31 mouse cellular contexts compared by ENCODE assay signal in genomic region chr11:97977797-97978196, GRCm38 (mm10). TPM values are rescaled to one million over a fixed set of nuclear protein-coding genes. Genes with fewer than 3 reads are reported as not detected.
DNase-seq lines count a peak whose midpoint lies in the region; ATAC-seq and TF ChIP-seq lines count a peak whose summit lies in the region.
"Had no signal": no experiment of that assay in that cellular context is flagged by ENCODE, and none has a peak within 500 bp of the region (broad histone marks: within the 10 kb centered on the region; RNA-seq: fewer than 3 reads in every experiment).

No protein-coding gene starts in this region.

- TF ChIP-seq POLR2A in CH12.LX (IDR thresholded peaks at IDR 0.05; ENCODE audit: low read depth, low read length): no peak
- TF ChIP-seq POLR2A in lung, adult 2 months (IDR thresholded peaks at IDR 0.05; ENCODE audit: borderline replicate concordance, extremely low read depth, low read depth, low read length): no peak

- H3K36me3 ChIP-seq in CH12.LX (replicated peaks in 1 of 2; ENCODE audit: control insufficient read depth in 1 of 2, insufficient read depth in 1 of 2, low read length in 1 of 2): no peaks in the 10 kb centered on the region
- no peaks in the 10 kb centered on the region for H3K36me3 ChIP-seq in limb, embryonic 10.5 days
- H3K36me3 ChIP-seq in intestine, embryonic 16.5 days (ENCODE audit: control insufficient read depth, insufficient read depth, low read length): no peaks in the 10 kb centered on the region
- H3K36me3 ChIP-seq: embryonic facial prominence, embryonic 13.5 days; heart, embryonic 10.5 days; limb, embryonic 15.5 days; liver, embryonic 13.5 days; neural tube, embryonic 15.5 days had no signal

- dilution Hi-C loops in CH12.LX (cut with MboI; ENCODE audit: extremely low pct_ligation_motif_present, extremely low pct_unique_long_range_greater_than_20kb, low sequenced_read_pairs): no loop called here

- H3K27ac ChIP-seq in CH12.LX (ENCODE audit: insufficient read depth, low read depth): no peak overlapping the region
- 0 out of 2 replicates have a peak overlapping the region, but pooled peaks have one; percentile 4 for H3K27ac ChIP-seq in limb, embryonic 10.5 days
- H3K27ac ChIP-seq in intestine, embryonic 16.5 days (ENCODE audit: low read length): no peak overlapping the region
- H3K27ac ChIP-seq: embryonic facial prominence, embryonic 13.5 days; heart, embryonic 10.5 days; hindbrain, embryonic 14.5 days; kidney, postnatal 0 days; limb, embryonic 15.5 days; liver, embryonic 13.5 days; macrophage; neural tube, embryonic 15.5 days had no signal

- H3K9me3 ChIP-seq in CH12.LX (replicated peaks; ENCODE audit: low read length): no peaks in the 10 kb centered on the region
- H3K9me3 ChIP-seq in limb, embryonic 10.5 days (replicated peaks): no peaks in the 10 kb centered on the region
- no peaks in the 10 kb centered on the region for H3K9me3 ChIP-seq in intestine, embryonic 16.5 days (ENCODE audit: control insufficient read depth, low read length)
- H3K9me3 ChIP-seq: embryonic facial prominence, embryonic 13.5 days; heart, embryonic 10.5 days; limb, embryonic 15.5 days; liver, embryonic 13.5 days; neural tube, embryonic 15.5 days had no signal

- H3K4me1 ChIP-seq in CH12.LX (ENCODE audit: control insufficient read depth in 1 of 2, insufficient read depth in 2 of 2): peaks cover 12 to 31% of the 10 kb centered on the region in 2 experiments
- peaks cover 22% of the 10 kb centered on the region for H3K4me1 ChIP-seq in limb, embryonic 10.5 days
- H3K4me1 ChIP-seq in intestine, embryonic 16.5 days (ENCODE audit: control insufficient read depth, insufficient read depth, low read length): no peaks in the 10 kb centered on the region
- H3K4me1 ChIP-seq in lung, adult 2 months (ENCODE audit: control insufficient read depth, insufficient read depth, low read length): no peaks in the 10 kb centered on the region
- H3K4me1 ChIP-seq: liver, embryonic 13.5 days had no signal

- DNase-seq in CH12.LX (ENCODE audit: extremely low read depth): peak; percentile 81
- DNase-seq in limb, embryonic 10.5 days (ENCODE audit: low spot score): no peak
- peak; percentile 75 to 84 for DNase-seq in thymus, postnatal 10 days (ENCODE audit: low spot score in 2 of 2)
- DNase-seq in spleen, postnatal 4 days (ENCODE audit: low spot score in 2 of 2): no peak
- DNase-seq in lung, adult 2 months: no peak
- DNase-seq: adrenal gland, postnatal 36 days; B cell, adult 2 months; cerebellum, adult 18-20 months; cerebellum, postnatal 10 days; gastrocnemius, postnatal 10 days; heart, postnatal 4 days; kidney, adult 8-10 months; kidney, postnatal 4 days; layer of hippocampus, postnatal 36 days; left cerebral cortex, postnatal 4 days; liver, embryonic 13.5 days; lung, adult 18-20 months; lung, postnatal 10 days; midbrain, embryonic 14.5 days; right cerebral cortex, postnatal 25 days had no signal

- H3K27me3 ChIP-seq in CH12.LX (replicated peaks): peaks cover 3% of the 10 kb centered on the region
- H3K27me3 ChIP-seq in limb, embryonic 10.5 days (ENCODE audit: low read depth, poor library complexity, severe bottlenecking): 0 out of 2 replicates have a peak, but pooled peaks cover 9% of the 10 kb centered on the region
- H3K27me3 ChIP-seq in intestine, embryonic 16.5 days (replicated peaks; ENCODE audit: control insufficient read depth, insufficient read depth, low read length): no peaks in the 10 kb centered on the region
- H3K27me3 ChIP-seq: embryonic facial prominence, embryonic 13.5 days; limb, embryonic 15.5 days; neural tube, embryonic 15.5 days had no signal

- peak; percentile 81 for TF ChIP-seq EP300 in CH12.LX (IDR thresholded peaks at IDR 0.05; ENCODE audit: low read length)

- no peak for ATAC-seq in intestine, embryonic 16.5 days
- ATAC-seq: forebrain, embryonic 16.5 days had no signal

- H3K4me3 ChIP-seq in CH12.LX (replicated peaks in 1 of 3; ENCODE audit: low read depth in 2 of 3, low read length in 2 of 3, poor library complexity in 1 of 3): no peak overlapping the region
- no peak overlapping the region for H3K4me3 ChIP-seq in limb, embryonic 10.5 days
- H3K4me3 ChIP-seq in intestine, embryonic 16.5 days (ENCODE audit: low read length): no peak overlapping the region
- no peak overlapping the region for H3K4me3 ChIP-seq in lung, adult 2 months (replicated peaks; ENCODE audit: extremely low read depth, low read depth, low read length)
- H3K4me3 ChIP-seq: embryonic facial prominence, embryonic 13.5 days; erythroblast, embryonic 14.5 days; heart, embryonic 10.5 days; limb, embryonic 15.5 days; liver, embryonic 13.5 days; neural tube, embryonic 15.5 days had no signal

- no peak overlapping the region for H3K4me2 ChIP-seq in CH12.LX (ENCODE audit: insufficient read depth, low read depth, poor library complexity, severe bottlenecking)
- H3K4me2 ChIP-seq in intestine, embryonic 16.5 days (ENCODE audit: low read depth, low read length): no peak overlapping the region
- H3K4me2 ChIP-seq: embryonic facial prominence, embryonic 13.5 days; hindbrain, embryonic 14.5 days; limb, embryonic 15.5 days; liver, embryonic 13.5 days; neural tube, embryonic 15.5 days had no signal

- WGBS in limb, embryonic 10.5 days: 79% methylated on average over 5 of the region's 5 CpGs
- WGBS in intestine, embryonic 16.5 days: 84% methylated on average over 5 of the region's 5 CpGs
- 74% methylated on average over 5 of the region's 5 CpGs for WGBS in lung, adult 2 months

- TF ChIP-seq RAD21 in CH12.LX (IDR thresholded peaks at IDR 0.05; ENCODE audit: low read depth, low read length): no peak; the same call in none of the 2 replicates

- in situ Hi-C loops in CH12.LX (cut with MboI; ENCODE audit: low pct_ligation_motif_present, low pct_unique_long_range_greater_than_20kb, low sequenced_read_pairs): no loop called here

- H3K9ac ChIP-seq in CH12.LX (ENCODE audit: insufficient read depth, low read depth): no peak overlapping the region
- H3K9ac ChIP-seq in intestine, embryonic 16.5 days (ENCODE audit: low read depth, low read length): no peak overlapping the region
- H3K9ac ChIP-seq: embryonic facial prominence, embryonic 13.5 days; hindbrain, embryonic 14.5 days; limb, embryonic 15.5 days; liver, embryonic 13.5 days; neural tube, embryonic 15.5 days had no signal

- no peak; a peak in 1 of 4 replicates for TF ChIP-seq CTCF in CH12.LX (conservative IDR thresholded peaks at IDR 0.05 in 1 of 2, IDR thresholded peaks at IDR 0.05 in 1 of 2; ENCODE audit: low read depth in 2 of 2, low read length in 2 of 2)
- no peak for TF ChIP-seq CTCF in lung, adult 2 months (IDR thresholded peaks at IDR 0.05; ENCODE audit: insufficient read depth, low read length)

- H3K79me2 ChIP-seq in CH12.LX (replicated peaks; ENCODE audit: control insufficient read depth, extremely low read depth, insufficient read depth, poor library complexity, severe bottlenecking): no peaks in the 10 kb centered on the region

TF ChIP-seq in CH12.LX, 34 proteins besides CTCF, POLR2A, EP300 and RAD21 (continues in another document):
- TF ChIP-seq MXI1 (IDR thresholded peaks at IDR 0.05; ENCODE audit: low read depth, low read length): no peak
- no peak for TF ChIP-seq USF1 (IDR thresholded peaks at IDR 0.05; ENCODE audit: low read depth, low read length)
- no peak for TF ChIP-seq E2F4 (IDR thresholded peaks at IDR 0.05; ENCODE audit: insufficient replicate concordance, low read depth, low read length)
- TF ChIP-seq MYC (IDR thresholded peaks at IDR 0.05; ENCODE audit: low read depth, low read length): no peak
- TF ChIP-seq USF2 (conservative IDR thresholded peaks at IDR 0.05; ENCODE audit: low read depth, low read length): no peak
- TF ChIP-seq ETS1 (conservative IDR thresholded peaks at IDR 0.05; ENCODE audit: low read depth, low read length): peak; percentile 72
- no peak for TF ChIP-seq JUND (conservative IDR thresholded peaks at IDR 0.05; ENCODE audit: low read depth, low read length)
- TF ChIP-seq TCF12 (IDR thresholded peaks at IDR 0.05; ENCODE audit: low read depth, low read length): peak; percentile 96
- peak; percentile 37; the same call in 1 of the 2 replicates for TF ChIP-seq ELF1 (IDR thresholded peaks at IDR 0.05; ENCODE audit: low read depth, low read length)
- TF ChIP-seq SIN3A (IDR thresholded peaks at IDR 0.05; ENCODE audit: low read length): no peak
- TF ChIP-seq HCFC1 (IDR thresholded peaks at IDR 0.05; ENCODE audit: low read depth, low read length): no peak
- no peak for TF ChIP-seq JUN (IDR thresholded peaks at IDR 0.05; ENCODE audit: insufficient read depth, low read depth, low read length)

RNA-seq across cellular contexts. Expression of gene Plxdc1, which starts 8.4 kb away (rescaled TPM):
- total RNA-seq in CH12.LX (2012; rRNA removed) (0.04 and 0.08 TPM in 2 replicates), CH12.LX (2014; rRNA removed) (not detected in 2 replicates)
- polyA plus RNA-seq in CH12.LX (2012; ENCODE audit: insufficient read length, low read depth): 0.16 TPM in 1 of 2 replicates, not detected in the other
- polyA plus RNA-seq in limb, embryonic 10.5 days (2016; fragmentation: Nextera tagmentation; extraction: Ambion mirVana): not detected in 2 replicates
- 0.34 and 0.65 TPM in 2 replicates for polyA plus RNA-seq in intestine, embryonic 16.5 days (2015; fragmentation: Nextera tagmentation; extraction: Ambion mirVana)
- polyA plus RNA-seq in lung, adult 2 months (2012; rRNA removed): 18.5 and 20.9 TPM in 2 replicates
- polyA plus RNA-seq: heart, embryonic 10.5 days had no signal

RNA-seq across cellular contexts. Expression of gene Arl5c, which starts 18.2 kb away (rescaled TPM):
- total RNA-seq in CH12.LX (2012; rRNA removed) (28.2 and 28.5 TPM in 2 replicates), CH12.LX (2014; rRNA removed) (32.2 and 33.1 TPM in 2 replicates)
- 36.1 and 45.5 TPM in 2 replicates for polyA plus RNA-seq in CH12.LX (2012; ENCODE audit: insufficient read length, low read depth)
- polyA plus RNA-seq in limb, embryonic 10.5 days (2016; fragmentation: Nextera tagmentation; extraction: Ambion mirVana): 12.4 and 17.8 TPM in 2 replicates
- 9.0 and 9.9 TPM in 2 replicates for polyA plus RNA-seq in intestine, embryonic 16.5 days (2015; fragmentation: Nextera tagmentation; extraction: Ambion mirVana)
- 2.7 and 5.1 TPM in 2 replicates for polyA plus RNA-seq in lung, adult 2 months (2012; rRNA removed)
- polyA plus RNA-seq: erythroblast, embryonic 14.5 days had no signal

RNA-seq across cellular contexts. Expression of gene Cacnb1, which starts 45.0 kb away (rescaled TPM):
- total RNA-seq in CH12.LX (2012; rRNA removed): 0.46 and 0.55 TPM in 2 replicates
- total RNA-seq in CH12.LX (2014; rRNA removed): 0.12 TPM in 1 of 2 replicates, not detected in the other
- polyA plus RNA-seq in CH12.LX (2012; ENCODE audit: insufficient read length, low read depth): 0.36 and 0.59 TPM in 2 replicates
- 3.4 and 6.5 TPM in 2 replicates for polyA plus RNA-seq in limb, embryonic 10.5 days (2016; fragmentation: Nextera tagmentation; extraction: Ambion mirVana)
- 5.1 TPM in 2 replicates for polyA plus RNA-seq in intestine, embryonic 16.5 days (2015; fragmentation: Nextera tagmentation; extraction: Ambion mirVana)
- polyA plus RNA-seq in lung, adult 2 months (2012; rRNA removed): 16.0 and 25.6 TPM in 2 replicates
- total RNA-seq: common myeloid progenitor, adult 5-6 weeks had no signal

RNA-seq across cellular contexts. Expression of gene Rpl19, which starts 48.7 kb away (rescaled TPM):
- 5,182 and 5,259 TPM in 2 replicates for total RNA-seq in CH12.LX (2012; rRNA removed)
- total RNA-seq in CH12.LX (2014; rRNA removed): 3,446 and 3,465 TPM in 2 replicates
- polyA plus RNA-seq in CH12.LX (2012; ENCODE audit: insufficient read length, low read depth): 2,949 and 3,228 TPM in 2 replicates
- 1,186 and 1,476 TPM in 2 replicates for polyA plus RNA-seq in limb, embryonic 10.5 days (2016; fragmentation: Nextera tagmentation; extraction: Ambion mirVana)
- 990 and 1,058 TPM in 2 replicates for polyA plus RNA-seq in intestine, embryonic 16.5 days (2015; fragmentation: Nextera tagmentation; extraction: Ambion mirVana)
- polyA plus RNA-seq in lung, adult 2 months (2012; rRNA removed): 426 and 513 TPM in 2 replicates

Comparison
In these comparisons a context has a peak if more than half of its experiments do, and no peak if none do; other contexts are left out.
1. DNase-seq: peak in CH12.LX (single experiment) and thymus, postnatal 10 days (2 of 2); none in limb, embryonic 10.5 days (single experiment), spleen, postnatal 4 days (0 of 2) and lung, adult 2 months (single experiment).
2. RNA of gene Plxdc1, which starts 8.4 kb away (polyA plus RNA-seq): 18.5 to 20.9 TPM in lung, adult 2 months; 0.34 to 0.65 TPM in intestine, embryonic 16.5 days, 0.16 TPM in CH12.LX and not detected in limb, embryonic 10.5 days; every median in the first group is over 10 times any median in the second.